Mouse (Mus musculus) mouse embryonic stem cell (cell line): ENCODE data around the gene Pcdh19.
"Not testable (repeated sequence)": the region's sequence is repeated elsewhere in the genome, so short reads cannot be mapped to it uniquely, and the experiment has no call there.

Experiments
- in situ Hi-C, 2 experiments: fragments of 300-500 bp; cut with MboI; formaldehyde crosslinking; loops; 1 replicate in 1 of 2; 3 replicates in 1 of 2; pipeline ENCODE4 v1.14.3; 2019 to 2020; ENCODE audit warnings: low sequenced_read_pairs in 2 of 2, low pct_unique_long_range_greater_than_20kb in 1 of 2, mixed read lengths in 1 of 2; ENCODE audit not compliant: unreplicated experiment in 1 of 2

Pcdh19 gene

GRCm38 (mm10) chrX:133688840-133689239 lies at the start of gene Pcdh19:
TSS of gene Pcdh19 (minus strand) at chrX:133688987.
- in situ Hi-C loops = no loop called here

- in situ Hi-C loops = no loop called here
These were observed 47.1 kb upstream of the Pcdh19 start for GRCm38 (mm10) chrX:133735871-133736270.

GRCm38 (mm10) chrX:133734984-133735383 lies 46.2 kb upstream of the Pcdh19 start:
- in situ Hi-C loops = no loop called here

GRCm38 (mm10) chrX:133721517-133721916 lies 32.7 kb upstream of the Pcdh19 start:
- in situ Hi-C loops = no loop called here

GRCm38 (mm10) chrX:133710621-133711020 lies 21.8 kb upstream of the Pcdh19 start:
- in situ Hi-C loops = no loop called here

- in situ Hi-C loops = no loop called here
These were observed 14.1 kb upstream of the Pcdh19 start for GRCm38 (mm10) chrX:133702902-133703301.

- in situ Hi-C loops = not testable (repeated sequence)
These were observed 9.1 kb upstream of the Pcdh19 start for GRCm38 (mm10) chrX:133697871-133698270.

GRCm38 (mm10) chrX:133696461-133696860 lies 7.7 kb upstream of the Pcdh19 start:
- in situ Hi-C loops = no loop called here

GRCm38 (mm10) chrX:133693037-133693760 lies 4.4 kb upstream of the Pcdh19 start:
- in situ Hi-C loops = no loop called here

- in situ Hi-C loops = no loop called here
These were observed 3.6 kb upstream of the Pcdh19 start for GRCm38 (mm10) chrX:133692392-133692790.

GRCm38 (mm10) chrX:133691581-133692391 lies 3.0 kb upstream of the Pcdh19 start:
- in situ Hi-C loops = no loop called here

GRCm38 (mm10) chrX:133690822-133691221 lies 2.0 kb upstream of the Pcdh19 start:
- in situ Hi-C loops = no loop called here

GRCm38 (mm10) chrX:133689576-133690250 lies 926 bp upstream of the Pcdh19 start:
- in situ Hi-C loops = no loop called here

GRCm38 (mm10) chrX:133688156-133688555 lies 631 bp downstream of the Pcdh19 start:
- in situ Hi-C loops = no loop called here

GRCm38 (mm10) chrX:133687666-133688151 lies 1.1 kb downstream of the Pcdh19 start:
- in situ Hi-C loops = no loop called here

- in situ Hi-C loops = no loop called here
These were observed 2.1 kb downstream of the Pcdh19 start for GRCm38 (mm10) chrX:133686533-133687311.

- in situ Hi-C loops = no loop called here
These were observed 3.2 kb downstream of the Pcdh19 start for GRCm38 (mm10) chrX:133685572-133685971.

- in situ Hi-C loops = no loop called here
These were observed 4.8 kb downstream of the Pcdh19 start for GRCm38 (mm10) chrX:133683961-133684360.
